Mouse (Mus musculus): ENCODE data around the gene Slc25a44.

- peak; percentile 84 for TF ChIP-seq ZC3H11A (IDR thresholded peaks at IDR 0.05; ENCODE audit: borderline replicate concordance, low read depth, low read length)
- no peak for TF ChIP-seq ZNF384 (IDR thresholded peaks at IDR 0.05; ENCODE audit: low read depth, low read length)
- TF ChIP-seq HCFC1 (IDR thresholded peaks at IDR 0.05; ENCODE audit: borderline replicate concordance, insufficient read depth, low read length), result no peak
- no peak for TF ChIP-seq CHD2 (IDR thresholded peaks at IDR 0.05; ENCODE audit: low read depth, low read length)
These were observed 42.3 kb upstream of the Slc25a44 start for GRCm38 (mm10) chr3:88467116-88467824.

All from ES-E14 (cell line).